Mouse (Mus musculus) stomach, embryonic 16.5 days (tissue): Measurements from ENCODE around the gene Sema6d. TPM values are rescaled to one million over a fixed set of nuclear protein-coding genes. Genes with fewer than 3 reads are reported as not detected.

Experiments used
- ATAC-seq: fragments of 200-750 bp; cut with Nextera tagmentation; 2 replicates; pipeline ENCODE4 v1.8.0; 2017; ENCODE audit warnings: moderate number of reproducible peaks, moderate TSS enrichment; ENCODE audit not compliant: insufficient read depth, low FRiP score
- H3K27ac ChIP-seq: fragments of 300-500 bp; sonication (generic); 2 replicates; pipeline ENCODE4 v1.5.1; 2014; ENCODE audit warnings: low read length
- H3K27me3 ChIP-seq: fragments of 300-500 bp; sonication (generic); 2 replicates; pipeline ENCODE4 v1.6.1; 2014; ENCODE audit warnings: low read length, control low read depth, mixed read lengths; ENCODE audit not compliant: control insufficient read depth, insufficient read depth
- H3K36me3 ChIP-seq: fragments of 300-500 bp; sonication (generic); 2 replicates; pipeline ENCODE4 v1.6.1; 2014; ENCODE audit warnings: low read length; ENCODE audit not compliant: control insufficient read depth, insufficient read depth
- H3K4me1 ChIP-seq: fragments of 300-500 bp; sonication (generic); 2 replicates; pipeline ENCODE4 v1.6.1; 2014; ENCODE audit warnings: low read length, control low read depth, mixed read lengths; ENCODE audit not compliant: control insufficient read depth, insufficient read depth
- H3K4me2 ChIP-seq: fragments of 300-500 bp; sonication (generic); 2 replicates; pipeline ENCODE4 v1.6.1; 2014; ENCODE audit warnings: low read depth, low read length, mixed read lengths
- H3K4me3 ChIP-seq: fragments of 300-500 bp; sonication (generic); replicated peaks from 2 replicates; pipeline ENCODE4 v1.5.1; 2014; ENCODE audit warnings: mild to moderate bottlenecking, low read length
- H3K9ac ChIP-seq: fragments of 300-500 bp; sonication (generic); 2 replicates; pipeline ENCODE4 v1.6.1; 2014; ENCODE audit warnings: low read length
- H3K9me3 ChIP-seq: fragments of 300-500 bp; sonication (generic); replicated peaks from 2 replicates; pipeline ENCODE4 v1.6.1; 2016; ENCODE audit warnings: low read length, control low read depth; ENCODE audit not compliant: control insufficient read depth
- WGBS: fragments of 180-500 bp; shearing (Covaris S2); extraction: QIAGEN DNeasy Blood & Tissue Kit; methylation state at CpG from one replicate; pipeline ENCODE4 v1.1.7; 2014; 5-methylcytosine and 5-hydroxymethylcytosine counted together
- polyA plus RNA-seq: library from polyadenylated mRNA; unstranded; fragments of >200 nt; fragmentation: Nextera tagmentation; extraction: Ambion mirVana; gene quantifications from 2 replicates; pipeline ENCODE4 v1.2.1, GENCODE M21; 2015

Sema6d gene
- polyA plus RNA-seq, 1 experiment from 2014 or later = 10.4 TPM

GRCm38 (mm10) chr2:124554751-124555415 is 465.1 kb downstream of the Sema6d start:
- Histone ChIP-seq H3K27ac (no peak overlapping the region), H3K4me2 (no peak overlapping the region), H3K9me3 (no peaks in the 10 kb centered on the region), H3K27me3 (no peaks in the 10 kb centered on the region), H3K4me3 (no peak overlapping the region), H3K9ac (no peak overlapping the region), H3K4me1 (no peaks in the 10 kb centered on the region), H3K36me3 (no peaks in the 10 kb centered on the region)
- 35% methylated on average over 1 of the region's 1 CpGs for WGBS
- ATAC-seq = peak; percentile 53; the same call in 1 of the 2 replicates

GRCm38 (mm10) chr2:124556861-124557499 is 467.2 kb downstream of the Sema6d start:
- Histone ChIP-seq H3K36me3 (no peaks in the 10 kb centered on the region), H3K9me3 (no peaks in the 10 kb centered on the region), H3K27me3 (no peaks in the 10 kb centered on the region), H3K4me2 (no peak overlapping the region), H3K4me3 (no peak overlapping the region), H3K27ac (no peak overlapping the region), H3K4me1 (no peaks in the 10 kb centered on the region), H3K9ac (no peak overlapping the region)
- WGBS = 34% methylated on average over 5 of the region's 5 CpGs
- ATAC-seq = peak; percentile 50

GRCm38 (mm10) chr2:124558021-124558420 is 468.3 kb downstream of the Sema6d start:
- Histone ChIP-seq H3K36me3 (no peaks in the 10 kb centered on the region), H3K4me2 (no peak overlapping the region), H3K27ac (no peak overlapping the region), H3K9me3 (no peaks in the 10 kb centered on the region), H3K27me3 (no peaks in the 10 kb centered on the region), H3K4me3 (no peak overlapping the region), H3K9ac (no peak overlapping the region), H3K4me1 (no peaks in the 10 kb centered on the region)
- ATAC-seq = no peak
- WGBS = 89% methylated on average over 7 of the region's 7 CpGs

- Histone ChIP-seq H3K4me3 (no peak overlapping the region), H3K4me1 (no peaks in the 10 kb centered on the region), H3K36me3 (no peaks in the 10 kb centered on the region), H3K9me3 (no peaks in the 10 kb centered on the region), H3K27ac (no peak overlapping the region), H3K4me2 (no peak overlapping the region), H3K9ac (no peak overlapping the region), H3K27me3 (no peaks in the 10 kb centered on the region)
- ATAC-seq = no peak
- 55% methylated on average over 5 of the region's 5 CpGs for WGBS
These were observed 471.9 kb downstream of the Sema6d start for GRCm38 (mm10) chr2:124561668-124562067.

GRCm38 (mm10) chr2:124562091-124562490 is 472.3 kb downstream of the Sema6d start:
- H3K9me3 ChIP-seq = no peaks in the 10 kb centered on the region
- H3K27ac ChIP-seq = no peak overlapping the region
- H3K4me1 ChIP-seq = no peaks in the 10 kb centered on the region
- H3K9ac ChIP-seq = no peak overlapping the region
- WGBS = 50% methylated on average over 2 of the region's 2 CpGs
- no peak overlapping the region for H3K4me3 ChIP-seq
- H3K4me2 ChIP-seq = no peak overlapping the region
- no peak for ATAC-seq
- no peaks in the 10 kb centered on the region for H3K36me3 ChIP-seq
- H3K27me3 ChIP-seq = no peaks in the 10 kb centered on the region

GRCm38 (mm10) chr2:124563759-124564158 is 474.0 kb downstream of the Sema6d start:
- no peaks in the 10 kb centered on the region for H3K27me3 ChIP-seq
- no peaks in the 10 kb centered on the region for H3K9me3 ChIP-seq
- H3K4me1 ChIP-seq = no peaks in the 10 kb centered on the region
- H3K4me3 ChIP-seq = no peak overlapping the region
- H3K27ac ChIP-seq = no peak overlapping the region
- no peak for ATAC-seq
- H3K36me3 ChIP-seq = no peaks in the 10 kb centered on the region
- H3K9ac ChIP-seq = no peak overlapping the region
- 85% methylated on average over 5 of the region's 5 CpGs for WGBS
- H3K4me2 ChIP-seq = no peak overlapping the region

- no peak overlapping the region for H3K9ac ChIP-seq
- no peaks in the 10 kb centered on the region for H3K27me3 ChIP-seq
- ATAC-seq = no peak
- H3K4me1 ChIP-seq = no peaks in the 10 kb centered on the region
- no peak overlapping the region for H3K4me2 ChIP-seq
- no peak overlapping the region for H3K27ac ChIP-seq
- H3K36me3 ChIP-seq = no peaks in the 10 kb centered on the region
- no peak overlapping the region for H3K4me3 ChIP-seq
- no peaks in the 10 kb centered on the region for H3K9me3 ChIP-seq
- 61% methylated on average over 4 of the region's 4 CpGs for WGBS
These were observed 484.0 kb downstream of the Sema6d start for GRCm38 (mm10) chr2:124573734-124574133.

- no peak overlapping the region for H3K4me3 ChIP-seq
- no peak overlapping the region for H3K9ac ChIP-seq
- no peak overlapping the region for H3K27ac ChIP-seq
- no peaks in the 10 kb centered on the region for H3K4me1 ChIP-seq
- no peak overlapping the region for H3K4me2 ChIP-seq
- H3K27me3 ChIP-seq = no peaks in the 10 kb centered on the region
- no peaks in the 10 kb centered on the region for H3K36me3 ChIP-seq
- WGBS = 84% methylated on average over 2 of the region's 2 CpGs
- no peaks in the 10 kb centered on the region for H3K9me3 ChIP-seq
- ATAC-seq = no peak
These were observed 486.3 kb downstream of the Sema6d start for GRCm38 (mm10) chr2:124576053-124576452.

GRCm38 (mm10) chr2:124583561-124583960 is 493.8 kb downstream of the Sema6d start:
- 55% methylated on average over 7 of the region's 7 CpGs for WGBS
- Histone ChIP-seq H3K9me3 (no peaks in the 10 kb centered on the region), H3K27ac (no peak overlapping the region), H3K4me1 (no peaks in the 10 kb centered on the region), H3K4me2 (no peak overlapping the region), H3K27me3 (no peaks in the 10 kb centered on the region), H3K36me3 (no peaks in the 10 kb centered on the region), H3K4me3 (no peak overlapping the region), H3K9ac (no peak overlapping the region)
- ATAC-seq = no peak
